Mouse (Mus musculus) heart, embryonic 11.5 days (tissue): ENCODE results near the gene Cited2. TPM values are rescaled to one million over a fixed set of nuclear protein-coding genes. Genes with fewer than 3 reads are reported as not detected.

ENCODE experiments used
- ATAC-seq: fragments of 200-750 bp; cut with Nextera tagmentation; replicated peaks from 2 replicates; pipeline ENCODE4 v1.8.0; 2017; ENCODE audit warnings: moderate library complexity; ENCODE audit not compliant: insufficient number of reproducible peaks, low FRiP score, low TSS enrichment
- H3K27ac ChIP-seq: fragments of 300-500 bp; sonication (generic); 2 replicates; pipeline ENCODE4 v1.5.1; 2014; ENCODE audit warnings: mild to moderate bottlenecking, low read depth, low read length
- H3K27me3 ChIP-seq: fragments of 300-500 bp; sonication (generic); 2 replicates; pipeline ENCODE4 v1.6.1; 2014; ENCODE audit warnings: mild to moderate bottlenecking, low read length, mixed read lengths; ENCODE audit not compliant: control insufficient read depth, insufficient read depth
- H3K36me3 ChIP-seq: fragments of 300-500 bp; sonication (generic); 2 replicates; pipeline ENCODE4 v1.6.1; 2014; ENCODE audit warnings: mild to moderate bottlenecking, low read length, moderate library complexity, mixed read lengths; ENCODE audit not compliant: control insufficient read depth, insufficient read depth
- H3K4me1 ChIP-seq: fragments of 300-500 bp; sonication (generic); 2 replicates; pipeline ENCODE4 v1.6.1; 2014; ENCODE audit warnings: low read length; ENCODE audit not compliant: control insufficient read depth, insufficient read depth
- H3K4me2 ChIP-seq: fragments of 300-500 bp; sonication (generic); 2 replicates; pipeline ENCODE4 v1.6.1; 2014; ENCODE audit warnings: mild to moderate bottlenecking, moderate library complexity
- H3K4me3 ChIP-seq: fragments of 300-500 bp; sonication (generic); 2 replicates; pipeline ENCODE4 v1.5.1; 2014; ENCODE audit warnings: low read depth, low read length
- H3K9ac ChIP-seq: fragments of 300-500 bp; sonication (generic); 2 replicates; pipeline ENCODE4 v1.6.1; 2014; ENCODE audit warnings: mild to moderate bottlenecking, low read depth, low read length, moderate library complexity
- H3K9me3 ChIP-seq: fragments of 300-500 bp; sonication (generic); replicated peaks from 2 replicates; pipeline ENCODE4 v1.6.1; 2016; ENCODE audit warnings: low read length; ENCODE audit not compliant: control insufficient read depth
- WGBS: fragments of 180-500 bp; shearing (Covaris S2); extraction: QIAGEN DNeasy Blood & Tissue Kit; methylation state at CpG from one replicate; pipeline ENCODE4 v1.1.7; 2014; ENCODE audit not compliant: insufficient replicate concordance; 5-methylcytosine and 5-hydroxymethylcytosine counted together
- polyA plus RNA-seq: library from polyadenylated mRNA; unstranded; fragments of >200 nt; fragmentation: Nextera tagmentation; extraction: Ambion mirVana; gene quantifications from 2 replicates; pipeline ENCODE4 v1.2.1, GENCODE M21; 2014

Gene Cited2
- polyA plus RNA-seq, 1 experiment from 2014 or later, result 35.4 TPM

DNA sequence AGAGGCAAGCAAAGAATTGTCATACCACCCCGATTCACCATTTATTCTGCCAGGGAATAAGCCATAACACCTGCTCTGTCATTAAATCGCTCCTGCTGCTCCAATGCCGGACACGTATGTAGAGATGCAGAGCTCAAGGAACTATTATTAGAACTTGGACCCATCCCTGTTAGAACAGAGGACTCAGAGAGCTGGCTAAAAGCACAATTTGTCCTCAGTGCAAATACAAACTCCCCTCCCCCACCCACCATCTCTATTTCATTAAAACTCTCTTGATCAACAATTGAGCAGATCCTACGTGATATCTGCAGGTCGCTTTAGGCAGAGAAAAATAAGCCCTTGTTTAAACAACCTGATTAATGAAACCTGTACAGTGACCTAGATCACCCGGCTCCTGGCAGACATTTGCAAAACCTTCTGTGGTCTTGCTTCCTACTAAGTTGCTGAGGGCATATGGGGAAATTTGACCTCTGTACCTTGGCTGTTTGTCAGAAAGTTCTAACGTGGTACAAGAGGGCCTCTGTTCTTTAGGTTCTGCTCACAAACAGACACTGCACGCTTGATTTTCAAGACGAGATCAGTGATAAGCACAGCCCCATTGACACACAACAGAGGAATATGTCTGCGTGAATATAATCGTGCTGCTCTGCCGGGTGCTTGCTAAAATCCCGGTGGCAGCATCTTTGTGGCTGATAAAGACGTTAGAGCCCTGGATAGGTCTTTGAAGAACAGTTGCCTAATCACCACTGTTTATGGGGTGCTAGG lies 4.3 kb downstream of the Cited2 start:
- no peak overlapping the region for H3K27ac ChIP-seq
- no peaks in the 10 kb centered on the region for H3K9me3 ChIP-seq
- no peak overlapping the region for H3K9ac ChIP-seq
- H3K27me3 ChIP-seq, result no peaks in the 10 kb centered on the region
- no peaks in the 10 kb centered on the region for H3K36me3 ChIP-seq
- 17% methylated on average over 15 of the region's 15 CpGs for WGBS
- no peak overlapping the region for H3K4me3 ChIP-seq
- peaks cover 16% of the 10 kb centered on the region for H3K4me1 ChIP-seq
- peak overlapping the region; percentile 44 for H3K4me2 ChIP-seq
- ATAC-seq, result no peak

DNA sequence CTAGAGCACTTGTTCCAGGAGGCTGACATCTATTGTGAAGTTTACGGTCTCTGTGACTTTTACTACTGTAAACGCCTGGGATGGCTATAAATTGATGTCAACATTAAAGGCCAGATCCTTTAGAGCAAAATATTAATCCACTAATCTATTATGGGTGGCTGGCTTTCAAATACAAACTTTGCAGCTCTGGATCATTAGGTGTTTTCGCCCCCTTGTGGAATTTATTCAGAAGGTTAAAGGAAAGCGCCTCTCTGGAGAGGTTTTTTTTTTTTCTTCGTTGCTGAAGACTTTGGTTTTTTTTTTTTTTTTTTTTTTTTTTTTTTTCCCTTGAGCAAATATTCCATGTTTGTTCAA lies 4.9 kb downstream of the Cited2 start:
- no peak overlapping the region for H3K27ac ChIP-seq
- no peak overlapping the region for H3K9ac ChIP-seq
- H3K4me1 ChIP-seq, result peaks cover 16% of the 10 kb centered on the region
- no peak overlapping the region for H3K4me3 ChIP-seq
- no peak for ATAC-seq
- H3K9me3 ChIP-seq, result no peaks in the 10 kb centered on the region
- no peaks in the 10 kb centered on the region for H3K27me3 ChIP-seq
- H3K36me3 ChIP-seq, result no peaks in the 10 kb centered on the region
- peak overlapping the region; percentile 44 for H3K4me2 ChIP-seq
- WGBS, result 9% methylated on average over 5 of the region's 5 CpGs

DNA sequence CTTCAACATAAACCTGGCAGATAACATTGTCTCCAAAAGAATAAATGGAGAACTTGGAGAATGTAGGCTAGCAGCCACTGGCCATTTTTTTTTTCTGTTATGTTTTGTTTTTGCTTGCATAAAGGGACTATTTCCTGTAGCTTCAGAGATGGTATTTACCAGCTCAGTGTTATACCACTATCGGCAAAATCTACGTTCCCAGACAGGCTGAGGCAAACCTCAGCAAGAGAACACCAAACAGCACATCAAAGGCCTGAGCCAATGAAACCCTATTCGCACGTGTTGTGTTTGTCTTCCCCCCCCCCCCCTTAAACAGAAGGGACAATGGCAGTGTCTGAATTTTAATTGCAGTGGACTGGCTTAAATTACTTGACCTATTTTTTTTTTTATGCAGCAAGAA lies 5.7 kb downstream of the Cited2 start:
- Histone ChIP-seq H3K27ac (no peak overlapping the region), H3K4me1 (peaks cover 16% of the 10 kb centered on the region), H3K36me3 (no peaks in the 10 kb centered on the region), H3K4me3 (no peak overlapping the region), H3K4me2 (no peak overlapping the region), H3K9me3 (no peaks in the 10 kb centered on the region), H3K27me3 (no peaks in the 10 kb centered on the region), H3K9ac (no peak overlapping the region)
- WGBS, result 22% methylated on average over 4 of the region's 4 CpGs
- ATAC-seq, result no peak

GRCm38 (mm10) chr10:17729476-17729875 lies 6.5 kb downstream of the Cited2 start:
- no peak for ATAC-seq
- 58% methylated on average over 6 of the region's 6 CpGs for WGBS
- H3K36me3 ChIP-seq, result no peaks in the 10 kb centered on the region
- no peak overlapping the region for H3K9ac ChIP-seq
- no peak overlapping the region for H3K4me3 ChIP-seq
- H3K27me3 ChIP-seq, result no peaks in the 10 kb centered on the region
- H3K27ac ChIP-seq, result no peak overlapping the region
- peaks cover 16% of the 10 kb centered on the region for H3K4me1 ChIP-seq
- no peak overlapping the region for H3K4me2 ChIP-seq
- no peaks in the 10 kb centered on the region for H3K9me3 ChIP-seq

GRCm38 (mm10) chr10:17733057-17733456 lies 10.0 kb downstream of the Cited2 start:
- no peaks in the 10 kb centered on the region for H3K36me3 ChIP-seq
- H3K4me1 ChIP-seq, result no peaks in the 10 kb centered on the region
- no peak overlapping the region for H3K4me3 ChIP-seq
- WGBS, result 23% methylated on average over 4 of the region's 4 CpGs
- H3K9me3 ChIP-seq, result no peaks in the 10 kb centered on the region
- H3K9ac ChIP-seq, result no peak overlapping the region
- H3K4me2 ChIP-seq, result no peak overlapping the region
- H3K27ac ChIP-seq, result no peak overlapping the region
- ATAC-seq, result no peak
- H3K27me3 ChIP-seq, result no peaks in the 10 kb centered on the region

- H3K4me3 ChIP-seq, result no peak overlapping the region
- no peak overlapping the region for H3K27ac ChIP-seq
- no peaks in the 10 kb centered on the region for H3K9me3 ChIP-seq
- no peak overlapping the region for H3K9ac ChIP-seq
- H3K4me2 ChIP-seq, result no peak overlapping the region
- no peaks in the 10 kb centered on the region for H3K36me3 ChIP-seq
- ATAC-seq, result no peak
- no peaks in the 10 kb centered on the region for H3K4me1 ChIP-seq
- H3K27me3 ChIP-seq, result no peaks in the 10 kb centered on the region
- WGBS, result 94% methylated on average over 2 of the region's 2 CpGs
Observed at GRCm38 (mm10) chr10:17742581-17742980, 19.6 kb downstream of the Cited2 start.

DNA sequence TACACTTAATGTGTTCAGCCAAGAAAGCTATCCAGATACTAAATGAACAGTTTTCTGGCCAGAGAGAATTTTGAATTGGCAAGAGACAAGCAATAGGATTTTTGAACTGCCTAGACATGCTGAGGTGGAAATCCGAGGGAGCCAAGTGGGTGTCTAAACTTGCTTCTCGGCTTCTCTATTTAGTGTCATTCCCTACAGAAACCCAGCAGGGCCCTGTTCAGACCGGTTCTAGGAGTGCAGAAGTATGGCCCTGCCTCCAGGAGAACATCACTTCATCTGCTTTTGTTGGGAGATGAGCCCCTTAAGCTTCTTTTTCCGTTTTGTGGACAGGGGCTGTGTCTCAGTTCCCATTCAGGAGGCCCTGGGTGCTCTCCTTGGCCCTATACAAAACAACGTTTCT lies 29.5 kb downstream of the Cited2 start:
- no peak overlapping the region for H3K4me3 ChIP-seq
- ATAC-seq, result no peak
- no peak overlapping the region for H3K9ac ChIP-seq
- no peaks in the 10 kb centered on the region for H3K4me1 ChIP-seq
- no peaks in the 10 kb centered on the region for H3K36me3 ChIP-seq
- no peaks in the 10 kb centered on the region; the same call in 1 of the 2 replicates for H3K9me3 ChIP-seq
- H3K27ac ChIP-seq, result no peak overlapping the region
- 80% methylated on average over 5 of the region's 5 CpGs for WGBS
- no peak overlapping the region for H3K4me2 ChIP-seq
- no peaks in the 10 kb centered on the region for H3K27me3 ChIP-seq

- Histone ChIP-seq H3K9ac (no peak overlapping the region), H3K36me3 (no peaks in the 10 kb centered on the region), H3K27ac (no peak overlapping the region), H3K27me3 (no peaks in the 10 kb centered on the region), H3K4me3 (no peak overlapping the region), H3K4me2 (no peak overlapping the region), H3K4me1 (peaks cover 4% of the 10 kb centered on the region; the same call in 1 of the 2 replicates), H3K9me3 (no peaks in the 10 kb centered on the region; the same call in 1 of the 2 replicates)
- WGBS, result 59% methylated on average over 3 of the region's 3 CpGs
- peak; percentile 55; the same call in 1 of the 2 replicates for ATAC-seq
Observed at GRCm38 (mm10) chr10:17759772-17760171, 36.8 kb downstream of the Cited2 start.
